Mouse (Mus musculus) left cerebral cortex, postnatal 10 days (tissue): ENCODE data around the gene Gm45716. TPM values are rescaled to one million over a fixed set of nuclear protein-coding genes. Genes with fewer than 3 reads are reported as not detected.
A peak's percentile ranks its signal among the peaks of the same experiment; 100 is the strongest.
"Not testable (repeated sequence)": the region's sequence is repeated elsewhere in the genome, so short reads cannot be mapped to it uniquely, and the experiment has no call there.

Source experiments
- DNase-seq, 2 experiments: peaks; one replicate each; pipeline ENCODE4 v3.0.0; 2021 to 2022; ENCODE audit warnings: low spot score in 2 of 2, mixed read lengths in 1 of 2; ENCODE audit errors: extremely low spot score in 1 of 2
- intact Hi-C: fragments of 180-260 bp; cut with DNase I; formaldehyde crosslinking; loops from one replicate; pipeline ENCODE4 v1.15.1; 2025
- total RNA-seq, 2 experiments: library from RNA; stranded (reverse); gene quantifications; 2 replicates each; pipeline ENCODE4 v1.2.3; 2021

The Gm45716 gene
- total RNA-seq, 2 experiments from 2014 or later, result 3.7 to 5.0 TPM

GRCm38 (mm10) chr11:90269398-90270123 lies 82.1 kb downstream of the Gm45716 start:
- intact Hi-C loops, result no loop called here
- DNase-seq, result no peak

- intact Hi-C loops, result no loop called here
- no peak for DNase-seq
Measured at GRCm38 (mm10) chr11:90270132-90270877, 82.8 kb downstream of the Gm45716 start.

DNA sequence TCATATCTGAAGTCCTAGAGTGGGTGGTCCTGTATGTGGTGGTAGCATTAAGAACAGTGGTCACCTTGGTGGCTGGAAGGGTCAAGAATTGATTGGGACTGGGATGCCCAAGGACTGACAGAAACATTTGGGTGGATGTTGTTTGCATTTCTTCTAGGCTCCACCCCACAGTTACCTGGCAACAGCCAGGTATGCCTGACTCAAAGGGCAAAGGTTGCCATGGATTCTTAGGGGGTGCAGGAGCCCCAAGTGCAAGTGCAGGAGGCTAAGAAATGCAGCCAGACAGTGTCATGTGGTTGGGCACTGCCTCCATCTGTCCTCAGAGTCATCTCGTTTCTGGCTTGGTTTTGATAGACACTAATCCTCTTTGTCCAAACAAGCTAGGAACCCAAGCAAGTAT lies 86.7 kb downstream of the Gm45716 start:
- intact Hi-C loops, result no loop called here
- DNase-seq, result no peak

DNA sequence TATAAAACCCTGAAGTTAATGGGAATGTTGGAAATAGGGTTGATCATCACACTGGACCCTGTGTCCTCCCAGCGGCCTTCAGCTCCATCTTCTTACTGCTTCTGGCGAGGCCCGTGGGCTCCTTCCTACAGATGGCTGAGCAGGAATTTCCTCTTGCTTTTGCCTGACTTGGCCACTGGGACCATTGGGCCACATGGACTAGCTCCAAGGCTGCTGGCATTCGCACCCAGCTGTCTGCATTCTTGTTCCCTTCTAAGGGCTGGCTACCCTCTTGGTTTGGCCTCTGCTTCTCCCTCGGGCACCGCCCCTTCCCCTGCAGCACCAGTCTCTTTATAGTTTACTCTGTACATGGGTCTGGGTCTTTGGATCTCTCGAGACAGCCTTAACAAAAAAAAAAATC lies 88.2 kb downstream of the Gm45716 start:
- peak in 1 of 2 experiments; percentile 27 for DNase-seq
- intact Hi-C loops, result no loop called here

DNA sequence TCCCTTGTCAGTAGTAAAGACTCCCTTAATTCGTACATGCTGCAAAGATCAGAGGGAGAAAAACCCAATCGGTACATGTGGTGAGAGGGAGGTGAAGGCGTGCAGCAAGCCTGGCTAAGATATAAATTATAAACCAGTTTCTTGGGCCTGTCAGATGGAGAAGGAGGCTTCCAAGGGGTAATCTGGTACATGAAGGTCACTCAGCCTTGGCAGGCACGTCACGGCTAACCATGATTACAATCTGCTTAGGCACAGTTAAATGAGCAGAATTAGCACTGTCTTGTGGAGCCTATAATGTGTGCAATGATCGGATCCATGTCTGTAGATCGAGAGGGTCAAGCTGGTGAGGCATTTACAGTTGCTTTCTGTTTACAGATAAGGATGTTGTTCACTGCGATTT lies 88.7 kb downstream of the Gm45716 start:
- intact Hi-C loops, result no loop called here
- DNase-seq, result no peak

DNA sequence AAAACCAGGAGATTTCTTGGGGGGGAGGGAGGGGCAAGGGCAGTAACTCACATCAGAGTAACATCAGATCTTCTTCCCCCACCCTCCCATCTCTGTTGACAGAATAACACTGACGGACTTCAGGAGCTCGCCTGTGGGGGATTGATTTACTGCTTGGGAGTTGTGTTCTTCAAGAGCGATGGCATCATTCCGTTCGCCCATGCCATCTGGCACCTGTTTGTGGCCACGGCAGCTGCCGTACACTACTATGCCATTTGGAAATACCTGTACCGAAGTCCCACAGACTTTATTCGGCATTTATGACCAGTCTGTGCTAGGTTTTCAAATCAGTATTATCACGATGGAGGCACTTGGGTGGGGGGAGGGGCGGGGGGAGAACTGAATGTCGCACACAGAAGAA lies 89.1 kb downstream of the Gm45716 start:
- DNase-seq, result no peak
- intact Hi-C loops, result no loop called here

GRCm38 (mm10) chr11:90280069-90280468 lies 92.6 kb downstream of the Gm45716 start:
- no peak for DNase-seq
- intact Hi-C loops, result no loop called here

DNA sequence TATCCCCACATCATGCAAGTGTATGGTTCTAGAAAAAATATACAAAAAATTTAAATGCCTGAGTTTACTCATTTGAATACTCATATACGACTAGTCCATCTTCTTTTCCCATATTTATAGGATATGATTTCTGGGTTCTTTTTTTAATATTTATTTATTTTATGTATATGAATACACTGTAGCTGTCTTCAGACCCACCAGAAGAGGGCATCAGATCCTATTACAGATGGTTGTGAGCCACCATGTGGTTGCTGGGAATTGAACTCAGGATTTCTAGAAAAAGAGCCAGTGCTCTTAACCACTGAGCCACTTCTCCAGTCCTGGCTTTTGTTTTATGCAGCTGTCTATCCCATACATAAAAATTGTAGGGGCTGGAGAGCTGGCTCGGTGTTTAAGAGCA lies 94.5 kb downstream of the Gm45716 start:
- DNase-seq, intact Hi-C loops: not testable (repeated sequence)

- no peak for DNase-seq
- intact Hi-C loops, result no loop called here
Measured at GRCm38 (mm10) chr11:90283159-90283558, 95.7 kb downstream of the Gm45716 start.

DNA sequence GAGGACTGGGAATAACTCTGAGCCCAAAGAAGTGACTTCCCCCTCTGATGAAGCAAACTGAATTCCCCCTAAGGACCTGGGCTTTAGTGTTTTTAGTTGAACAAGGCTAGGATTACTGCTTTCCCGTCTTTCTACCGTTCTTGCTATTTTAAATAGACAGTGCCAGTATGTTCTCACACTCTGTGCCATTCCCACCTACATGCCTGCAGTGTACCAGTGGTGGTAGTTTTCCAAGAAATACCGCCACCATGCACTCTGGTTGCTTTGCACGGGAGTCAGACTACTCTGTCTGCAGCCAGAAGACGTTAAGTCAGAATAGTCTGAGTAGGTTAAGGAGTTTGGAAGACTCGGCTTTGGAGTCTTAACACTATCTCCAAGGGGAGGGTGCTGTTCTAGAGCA lies 96.1 kb downstream of the Gm45716 start:
- intact Hi-C loops, result no loop called here
- DNase-seq, result no peak

GRCm38 (mm10) chr11:90284079-90284478 lies 96.6 kb downstream of the Gm45716 start:
- DNase-seq, result no peak
- intact Hi-C loops, result no loop called here

GRCm38 (mm10) chr11:90284623-90285022 lies 97.1 kb downstream of the Gm45716 start:
- intact Hi-C loops, result no loop called here
- DNase-seq, result no peak

DNA sequence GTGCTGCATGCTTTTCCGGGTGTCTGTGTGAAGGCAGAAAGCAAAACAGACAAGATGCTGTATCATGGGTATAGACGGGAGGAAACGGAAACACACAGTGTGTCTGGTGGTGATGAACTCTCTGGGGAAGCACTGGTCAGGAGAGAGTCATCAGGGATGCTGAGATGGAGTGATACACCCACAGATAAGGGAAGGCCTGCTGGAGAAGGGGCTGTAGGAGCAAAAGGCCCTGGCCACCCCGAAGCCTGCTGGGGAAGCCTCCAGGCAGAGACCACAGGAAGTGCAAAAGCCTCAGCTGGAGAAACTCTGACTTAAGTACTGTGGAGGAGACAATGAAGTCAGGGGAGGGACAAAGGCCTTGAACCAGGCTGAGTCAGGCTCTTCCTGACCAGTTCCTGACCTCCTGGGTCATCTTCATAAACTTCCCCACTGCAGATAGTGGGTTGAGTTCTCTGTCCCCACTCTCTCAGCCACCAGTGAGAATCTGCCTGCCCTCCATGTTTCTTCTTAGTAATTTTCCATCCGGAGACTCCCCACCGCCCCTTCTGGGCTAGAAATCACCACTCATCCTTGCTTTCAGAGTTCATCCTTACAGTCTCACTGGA lies 99.2 kb downstream of the Gm45716 start:
- intact Hi-C loops, result no loop called here

DNA sequence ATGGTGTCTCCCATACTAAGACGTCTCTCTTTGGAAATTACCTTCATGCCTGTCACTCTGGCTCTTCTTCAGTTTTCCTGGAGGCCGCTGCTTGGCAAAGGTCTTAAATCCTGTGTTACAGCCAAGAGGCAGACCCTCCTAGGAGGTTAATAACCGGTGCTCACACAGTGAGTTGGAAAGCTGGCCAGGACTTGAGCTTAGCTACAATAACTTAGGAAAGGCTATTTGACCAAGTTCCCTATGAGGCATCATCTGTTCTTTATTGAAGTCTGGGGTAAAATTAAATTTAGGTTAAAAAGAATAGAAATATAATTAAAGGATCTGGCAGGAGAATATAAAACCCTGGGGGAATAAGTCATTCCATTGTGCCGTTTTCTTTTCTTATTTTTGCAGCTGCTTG lies 103.7 kb downstream of the Gm45716 start:
- intact Hi-C loops, result loop anchor here (10.0 kb wide), 1 partner anchor 106 kb away; the partner anchor contains the start of gene Gm45716
- no peak for DNase-seq

More for the DNA sequence above, 99.2 kb downstream of the Gm45716 start:
- DNase-seq, result no peak

DNA sequence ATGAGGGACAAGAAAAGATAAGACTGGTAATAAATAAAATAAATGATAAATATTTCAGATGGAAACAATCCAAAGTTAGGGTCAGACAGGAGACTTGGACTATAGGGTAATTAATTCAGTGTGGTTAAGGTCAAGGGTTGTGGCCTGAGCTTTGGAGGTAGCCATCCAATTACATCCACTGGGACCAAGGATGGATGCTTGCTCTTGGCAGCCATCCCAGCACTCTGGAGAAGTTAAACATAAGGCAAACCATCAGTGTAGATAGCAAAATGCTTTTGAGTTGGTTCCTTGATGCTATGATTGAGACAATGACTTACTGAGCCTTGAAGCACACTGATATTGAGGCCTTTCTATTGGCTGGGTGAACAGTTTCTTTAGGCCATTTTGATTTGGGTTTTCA lies 105.3 kb downstream of the Gm45716 start:
- DNase-seq, result peak in 1 of 2 experiments; percentile 33
- intact Hi-C loops, result loop anchor here (10.0 kb wide), 1 partner anchor 108 kb away; the partner anchor contains the start of gene Gm45716

- no peak for DNase-seq
- intact Hi-C loops, result loop anchor here (10.0 kb wide), 1 partner anchor 110 kb away; the partner anchor contains the start of gene Gm45716
Measured at GRCm38 (mm10) chr11:90294622-90295021, 107.1 kb downstream of the Gm45716 start.
